Mouse (Mus musculus): Measurements from ENCODE around the gene Gm15517.

GRCm38 (mm10) chr7:44277250-44277622 is 16.0 kb downstream of the Gm15517 start:
- no peak for TF ChIP-seq GATA2 (IDR thresholded peaks at IDR 0.05; ENCODE audit: borderline replicate concordance, low read depth, low read length)
- TF ChIP-seq CTCF (IDR thresholded peaks at IDR 0.05; ENCODE audit: low read depth, low read length) = peak; percentile 22; the same call in 1 of the 2 replicates
- no peak for TF ChIP-seq POLR2AphosphoS5 (IDR thresholded peaks at IDR 0.05; ENCODE audit: insufficient replicate concordance, low read depth, low read length)
- no peak for TF ChIP-seq TAL1 (conservative IDR thresholded peaks at IDR 0.05; ENCODE audit: low read depth, low read length)

Data from G1E (cell line).